Mouse (Mus musculus): ENCODE data around the gene Dctd.

- TF ChIP-seq POLR2A (IDR thresholded peaks at IDR 0.05; ENCODE audit: control insufficient read depth, extremely low read depth, insufficient read depth, low read length, poor library complexity), result no peak
- TF ChIP-seq CTCF (IDR thresholded peaks at IDR 0.05; ENCODE audit: borderline replicate concordance, control insufficient read depth, extremely low read depth, insufficient read depth, low read length, poor library complexity), result no peak
These were observed 16.5 kb upstream of the Dctd start for GRCm38 (mm10) chr8:48082343-48082742.
